Mouse (Mus musculus): ENCODE results near the gene Trio. TPM values are rescaled to one million over a fixed set of nuclear protein-coding genes. Genes with fewer than 3 reads are reported as not detected.

Trio gene
- polyA plus RNA-seq, 1 experiment from 2014 or later = 82.3 TPM

DNA sequence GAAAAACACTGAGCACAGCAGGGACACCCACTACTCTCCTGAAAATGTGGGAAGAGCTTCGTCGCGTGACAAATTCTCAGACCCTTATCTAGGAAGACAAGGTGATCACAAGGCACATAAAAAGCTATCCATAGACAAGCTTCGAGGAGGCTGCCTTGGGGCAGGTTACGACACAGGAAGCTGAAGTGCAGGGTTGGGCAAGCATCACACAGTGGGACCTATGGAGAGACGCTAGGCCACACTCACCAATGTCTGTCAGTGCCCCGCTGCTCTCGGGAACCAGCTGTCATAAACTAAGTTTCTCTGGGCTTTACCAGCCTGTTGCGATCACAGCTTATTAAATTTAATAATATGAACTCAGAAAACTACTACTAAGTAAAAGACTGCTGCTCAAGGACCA lies 149.9 kb downstream of the Trio start:
- H3K4me2 ChIP-seq = no peak overlapping the region
- H3K4me3 ChIP-seq (replicated peaks) = no peak overlapping the region
- ATAC-seq (ENCODE audit: insufficient number of reproducible peaks, insufficient read depth, low FRiP score, low TSS enrichment, low read depth) = no peak
- H3K36me3 ChIP-seq = peaks cover 75% of the 10 kb centered on the region
- H3K4me1 ChIP-seq (replicated peaks) = no peaks in the 10 kb centered on the region
- H3K9ac ChIP-seq (replicated peaks) = no peak overlapping the region
- H3K27ac ChIP-seq = no peak overlapping the region
- WGBS = 89% methylated on average over 9 of the region's 9 CpGs
- H3K27me3 ChIP-seq = no peaks in the 10 kb centered on the region
- no peaks in the 10 kb centered on the region for H3K9me3 ChIP-seq

DNA sequence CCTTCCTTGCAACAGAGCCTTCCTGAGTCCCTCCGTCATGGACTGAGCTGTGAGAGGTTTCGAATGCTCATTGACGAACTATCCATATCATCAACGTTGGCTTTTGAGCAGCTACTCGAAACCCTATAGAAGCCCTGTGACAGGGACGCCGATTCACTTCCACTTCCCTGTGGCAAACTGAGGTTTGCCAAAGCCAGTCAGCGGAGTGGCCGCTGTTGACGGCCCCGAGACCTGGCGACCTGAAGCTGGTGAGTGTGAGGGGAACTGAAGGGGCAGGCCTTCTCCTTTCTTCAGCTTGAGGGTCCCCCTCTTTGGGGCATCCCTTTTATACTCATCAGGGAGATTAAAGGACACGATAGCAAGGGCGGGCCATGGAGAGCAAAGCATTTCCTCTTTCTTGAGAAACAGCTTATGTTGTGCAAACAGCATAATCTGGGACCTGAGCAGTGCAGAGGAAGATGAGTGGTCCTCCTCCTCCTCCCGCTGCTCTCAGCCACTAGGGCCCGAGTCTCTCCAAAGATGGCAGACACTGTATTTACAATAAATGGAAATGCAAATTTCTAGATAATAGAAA lies 151.8 kb downstream of the Trio start:
- H3K9me3 ChIP-seq = no peaks in the 10 kb centered on the region
- no peak overlapping the region for H3K4me3 ChIP-seq (replicated peaks)
- H3K9ac ChIP-seq (replicated peaks) = no peak overlapping the region
- H3K27me3 ChIP-seq = no peaks in the 10 kb centered on the region
- H3K27ac ChIP-seq = no peak overlapping the region
- H3K4me2 ChIP-seq = no peak overlapping the region
- 90% methylated on average over 16 of the region's 16 CpGs for WGBS
- peaks cover 79% of the 10 kb centered on the region for H3K36me3 ChIP-seq
- ATAC-seq (ENCODE audit: insufficient number of reproducible peaks, insufficient read depth, low FRiP score, low TSS enrichment, low read depth) = no peak
- H3K4me1 ChIP-seq (replicated peaks) = no peaks in the 10 kb centered on the region

DNA sequence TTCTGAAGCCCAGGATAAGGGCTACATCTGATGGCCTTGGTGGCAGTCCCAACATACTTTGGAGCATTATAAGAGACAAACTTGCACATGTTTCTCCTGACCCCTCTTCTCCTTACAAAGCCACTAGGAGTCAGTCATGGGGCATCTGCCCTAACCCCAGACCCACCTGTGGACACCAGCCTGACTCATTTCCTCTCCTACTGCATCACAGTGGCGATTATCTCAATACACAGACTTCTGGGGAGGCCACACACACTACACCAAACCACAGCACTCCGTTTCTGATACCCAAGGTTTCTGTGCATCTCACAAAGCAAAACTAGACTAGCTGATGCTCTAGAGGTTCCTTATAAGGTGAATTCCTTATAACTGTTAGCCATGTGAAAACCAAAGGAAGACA lies 153.4 kb downstream of the Trio start:
- 88% methylated on average over 2 of the region's 2 CpGs for WGBS
- no peaks in the 10 kb centered on the region for H3K9me3 ChIP-seq
- no peak overlapping the region for H3K4me2 ChIP-seq
- H3K9ac ChIP-seq (replicated peaks) = no peak overlapping the region
- H3K27me3 ChIP-seq = no peaks in the 10 kb centered on the region
- no peaks in the 10 kb centered on the region for H3K4me1 ChIP-seq (replicated peaks)
- H3K27ac ChIP-seq = no peak overlapping the region
- no peak overlapping the region for H3K4me3 ChIP-seq (replicated peaks)
- peaks cover 71% of the 10 kb centered on the region for H3K36me3 ChIP-seq
- ATAC-seq (ENCODE audit: insufficient number of reproducible peaks, insufficient read depth, low FRiP score, low TSS enrichment, low read depth) = no peak

DNA sequence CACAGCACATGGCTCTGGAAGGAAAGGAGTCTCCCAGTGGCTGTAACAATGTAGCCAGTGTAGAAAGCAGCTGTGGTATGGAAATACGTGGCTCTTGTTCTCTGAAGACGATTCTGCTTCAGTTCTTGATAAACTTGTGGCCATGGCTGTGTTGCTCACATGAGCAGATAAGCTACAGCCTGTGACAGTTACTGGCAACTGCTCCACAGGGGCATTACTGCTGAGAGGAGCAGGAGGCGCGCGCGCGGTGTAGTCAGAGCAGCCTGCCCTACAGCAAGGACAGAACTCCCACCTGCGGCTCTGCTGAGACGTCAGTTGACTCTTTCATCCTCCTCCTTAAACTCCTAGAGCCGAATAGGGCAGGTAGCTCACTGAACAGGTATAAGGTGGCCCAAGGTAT lies 153.9 kb downstream of the Trio start:
- no peaks in the 10 kb centered on the region for H3K4me1 ChIP-seq (replicated peaks)
- H3K4me3 ChIP-seq (replicated peaks) = no peak overlapping the region
- H3K36me3 ChIP-seq = peaks cover 67% of the 10 kb centered on the region
- no peak overlapping the region for H3K9ac ChIP-seq (replicated peaks)
- no peak overlapping the region for H3K4me2 ChIP-seq
- 94% methylated on average over 10 of the region's 10 CpGs for WGBS
- H3K27ac ChIP-seq = no peak overlapping the region
- H3K27me3 ChIP-seq = no peaks in the 10 kb centered on the region
- no peaks in the 10 kb centered on the region for H3K9me3 ChIP-seq
- no peak for ATAC-seq (ENCODE audit: insufficient number of reproducible peaks, insufficient read depth, low FRiP score, low TSS enrichment, low read depth)

DNA sequence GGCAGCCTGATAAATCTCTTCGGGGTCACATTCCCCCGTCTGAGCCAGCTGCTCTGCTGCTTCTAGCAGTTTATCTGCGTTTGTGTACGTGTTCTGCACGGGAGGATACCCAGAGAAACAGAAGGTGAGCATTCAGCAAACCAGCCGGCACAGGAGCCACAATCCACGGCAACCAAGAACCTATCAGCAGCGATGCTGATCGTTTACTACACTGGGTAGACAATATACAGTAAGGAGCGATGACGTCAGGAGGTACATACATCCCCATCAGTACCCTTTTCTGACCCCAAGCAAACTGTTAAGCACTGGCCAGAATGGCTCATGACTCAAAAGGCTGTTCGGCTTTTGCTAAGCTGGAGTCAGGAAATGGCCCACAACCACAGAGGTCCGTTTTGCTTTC lies 154.4 kb downstream of the Trio start:
- WGBS = 88% methylated on average over 13 of the region's 13 CpGs
- Histone ChIP-seq H3K27ac (no peak overlapping the region), H3K36me3 (peaks cover 69% of the 10 kb centered on the region), H3K4me2 (no peak overlapping the region), H3K9me3 (no peaks in the 10 kb centered on the region), H3K4me1 (replicated peaks) (peaks cover 3% of the 10 kb centered on the region; the same call in 1 of the 2 replicates), H3K9ac (replicated peaks) (no peak overlapping the region), H3K27me3 (no peaks in the 10 kb centered on the region), H3K4me3 (replicated peaks) (no peak overlapping the region)
- ATAC-seq (ENCODE audit: insufficient number of reproducible peaks, insufficient read depth, low FRiP score, low TSS enrichment, low read depth) = no peak

DNA sequence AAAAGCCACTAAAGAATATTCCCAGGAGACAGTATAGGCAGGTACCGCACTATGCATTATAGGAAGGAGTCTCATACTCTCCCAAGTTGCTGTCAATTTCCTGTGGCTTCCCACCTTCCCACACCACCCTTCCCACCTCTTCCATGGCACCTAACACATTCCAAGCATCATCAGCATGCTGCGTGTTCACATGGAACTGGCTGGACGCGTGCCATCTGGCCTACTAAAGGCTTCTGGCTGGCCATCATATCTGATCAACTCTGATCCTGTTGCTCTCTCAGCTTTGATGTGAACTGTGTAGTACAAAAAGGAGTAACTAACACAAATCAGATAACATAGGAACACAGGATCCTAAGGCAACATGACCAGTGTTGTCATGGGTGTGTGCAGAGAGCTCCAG lies 156.6 kb downstream of the Trio start:
- 95% methylated on average over 4 of the region's 4 CpGs for WGBS
- H3K9ac ChIP-seq (replicated peaks) = no peak overlapping the region
- no peaks in the 10 kb centered on the region for H3K9me3 ChIP-seq
- H3K27ac ChIP-seq = no peak overlapping the region
- H3K4me2 ChIP-seq = no peak overlapping the region
- H3K27me3 ChIP-seq = no peaks in the 10 kb centered on the region
- no peak for ATAC-seq (ENCODE audit: insufficient number of reproducible peaks, insufficient read depth, low FRiP score, low TSS enrichment, low read depth)
- peaks cover 6% of the 10 kb centered on the region; the same call in 1 of the 2 replicates for H3K4me1 ChIP-seq (replicated peaks)
- peaks cover 77% of the 10 kb centered on the region for H3K36me3 ChIP-seq
- no peak overlapping the region for H3K4me3 ChIP-seq (replicated peaks)

DNA sequence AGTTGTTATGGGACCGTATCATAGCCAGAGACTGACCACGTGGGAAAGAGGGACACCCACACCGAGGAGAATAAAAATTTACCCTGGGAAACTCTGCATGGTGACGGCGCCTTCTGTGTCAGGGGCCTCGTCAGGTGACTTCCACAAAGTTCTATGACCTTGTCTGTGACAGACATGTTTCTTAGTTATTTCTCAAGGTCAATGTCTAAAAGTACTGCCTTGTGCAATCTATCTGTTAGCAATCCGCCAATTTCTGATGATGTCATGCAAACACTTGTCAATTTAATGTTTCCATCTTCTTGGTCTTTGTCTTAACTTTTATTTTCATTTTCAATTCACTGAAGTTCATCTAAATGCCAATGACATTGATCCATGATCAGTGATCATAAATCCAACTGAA lies 157.8 kb downstream of the Trio start:
- 92% methylated on average over 7 of the region's 7 CpGs for WGBS
- peaks cover 76% of the 10 kb centered on the region for H3K36me3 ChIP-seq
- no peak overlapping the region for H3K9ac ChIP-seq (replicated peaks)
- no peak overlapping the region for H3K4me2 ChIP-seq
- no peak overlapping the region for H3K4me3 ChIP-seq (replicated peaks)
- H3K27me3 ChIP-seq = no peaks in the 10 kb centered on the region
- H3K4me1 ChIP-seq (replicated peaks) = peaks cover 6% of the 10 kb centered on the region; the same call in 1 of the 2 replicates
- no peak overlapping the region for H3K27ac ChIP-seq
- no peaks in the 10 kb centered on the region for H3K9me3 ChIP-seq
- ATAC-seq (ENCODE audit: insufficient number of reproducible peaks, insufficient read depth, low FRiP score, low TSS enrichment, low read depth) = no peak

DNA sequence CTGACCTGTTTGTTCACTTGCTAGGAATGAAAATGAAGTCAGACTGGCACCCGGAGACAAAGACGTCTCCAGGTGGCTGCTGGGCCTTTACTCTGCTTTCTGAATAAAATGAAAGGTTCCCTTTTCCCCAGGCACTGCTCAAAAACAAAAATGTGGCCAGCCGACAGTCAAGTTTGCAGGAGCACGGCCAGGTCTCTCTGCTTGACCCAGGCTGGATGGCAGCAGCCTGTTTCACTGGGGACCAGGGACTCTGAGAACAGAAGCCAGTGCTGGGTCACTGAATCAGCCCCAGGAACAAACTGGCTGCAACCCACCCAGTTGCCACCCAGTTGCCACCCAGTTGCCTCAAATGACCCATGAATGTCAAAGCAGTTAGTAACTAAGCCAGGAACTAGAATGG lies 159.2 kb downstream of the Trio start:
- no peak for ATAC-seq (ENCODE audit: insufficient number of reproducible peaks, insufficient read depth, low FRiP score, low TSS enrichment, low read depth)
- Histone ChIP-seq H3K36me3 (peaks cover 65% of the 10 kb centered on the region), H3K4me1 (replicated peaks) (peaks cover 6% of the 10 kb centered on the region; the same call in 1 of the 2 replicates), H3K4me3 (replicated peaks) (no peak overlapping the region), H3K4me2 (no peak overlapping the region), H3K27ac (no peak overlapping the region), H3K27me3 (no peaks in the 10 kb centered on the region), H3K9me3 (no peaks in the 10 kb centered on the region), H3K9ac (replicated peaks) (no peak overlapping the region)
- 84% methylated on average over 4 of the region's 4 CpGs for WGBS

DNA sequence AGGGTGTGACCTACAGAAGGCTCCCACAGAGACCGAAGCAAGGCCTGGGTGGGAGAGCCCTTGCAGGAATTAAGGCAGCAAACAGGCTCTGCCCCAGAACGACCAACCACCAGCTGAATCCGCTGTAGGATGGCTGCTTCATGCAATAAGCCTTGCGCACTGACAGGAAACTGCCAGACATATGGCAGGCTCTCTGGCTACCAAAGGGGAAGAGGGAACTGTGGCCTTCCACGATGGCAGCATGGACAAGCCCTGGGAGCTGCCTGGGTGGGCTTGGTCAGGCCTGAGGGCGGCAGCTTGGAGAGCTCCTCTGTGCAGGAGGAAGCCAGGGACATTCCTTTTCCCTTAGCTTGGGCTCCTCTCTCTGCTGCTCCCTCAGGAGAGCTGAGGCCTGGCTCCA lies 159.6 kb downstream of the Trio start:
- H3K36me3 ChIP-seq = peaks cover 63% of the 10 kb centered on the region
- H3K4me1 ChIP-seq (replicated peaks) = peaks cover 6% of the 10 kb centered on the region; the same call in 1 of the 2 replicates
- H3K4me3 ChIP-seq (replicated peaks) = no peak overlapping the region
- ATAC-seq (ENCODE audit: insufficient number of reproducible peaks, insufficient read depth, low FRiP score, low TSS enrichment, low read depth) = no peak
- H3K9me3 ChIP-seq = no peaks in the 10 kb centered on the region
- no peaks in the 10 kb centered on the region for H3K27me3 ChIP-seq
- H3K27ac ChIP-seq = no peak overlapping the region
- H3K9ac ChIP-seq (replicated peaks) = no peak overlapping the region
- WGBS = 79% methylated on average over 6 of the region's 6 CpGs
- H3K4me2 ChIP-seq = no peak overlapping the region

DNA sequence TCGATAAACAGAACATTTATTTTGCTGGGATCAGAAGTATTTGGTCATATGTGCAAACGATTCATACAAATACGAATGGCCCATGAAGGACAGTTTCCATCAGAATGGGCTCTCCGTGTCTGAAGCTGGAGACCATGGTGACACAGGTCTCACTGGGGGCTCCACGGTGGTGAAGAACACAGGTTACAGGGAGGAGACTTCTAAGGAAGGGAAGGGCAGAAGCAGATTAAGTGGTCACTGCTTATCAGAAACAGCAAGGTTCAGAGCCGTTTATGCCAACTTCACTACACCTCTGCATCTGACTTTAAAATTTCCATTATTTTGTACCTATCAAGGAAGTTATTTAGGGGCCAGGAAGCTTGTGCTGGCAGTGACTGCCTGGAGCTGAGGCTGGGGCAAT lies 161.3 kb downstream of the Trio start:
- H3K4me1 ChIP-seq (replicated peaks) = peaks cover 6% of the 10 kb centered on the region; the same call in 1 of the 2 replicates
- peaks cover 60% of the 10 kb centered on the region for H3K36me3 ChIP-seq
- no peak overlapping the region for H3K9ac ChIP-seq (replicated peaks)
- H3K27ac ChIP-seq = no peak overlapping the region
- H3K4me2 ChIP-seq = no peak overlapping the region
- no peak overlapping the region for H3K4me3 ChIP-seq (replicated peaks)
- no peak for ATAC-seq (ENCODE audit: insufficient number of reproducible peaks, insufficient read depth, low FRiP score, low TSS enrichment, low read depth)
- 92% methylated on average over 6 of the region's 6 CpGs for WGBS
- no peaks in the 10 kb centered on the region for H3K9me3 ChIP-seq
- no peaks in the 10 kb centered on the region for H3K27me3 ChIP-seq

DNA sequence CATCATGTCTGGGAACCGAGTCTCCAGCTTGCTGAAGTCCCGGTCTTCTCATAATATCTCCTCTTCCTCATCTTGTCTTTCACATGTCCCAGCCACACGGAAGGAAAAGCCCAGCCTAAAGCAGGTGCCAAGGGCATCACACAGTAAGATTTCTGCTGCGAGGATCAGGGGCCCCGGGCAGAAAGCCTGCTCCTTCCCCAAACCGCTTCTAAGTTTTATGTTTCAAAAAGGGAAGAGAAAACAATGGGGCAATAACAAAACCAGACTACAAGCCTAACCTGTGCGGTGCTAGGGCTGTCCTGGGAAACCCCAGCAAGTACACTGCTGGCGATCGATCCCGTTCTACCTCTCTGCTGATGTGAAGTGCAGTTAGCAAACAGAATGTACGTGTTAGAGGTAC lies 162.7 kb downstream of the Trio start:
- WGBS = 87% methylated on average over 11 of the region's 11 CpGs
- peaks cover 51% of the 10 kb centered on the region for H3K36me3 ChIP-seq

DNA sequence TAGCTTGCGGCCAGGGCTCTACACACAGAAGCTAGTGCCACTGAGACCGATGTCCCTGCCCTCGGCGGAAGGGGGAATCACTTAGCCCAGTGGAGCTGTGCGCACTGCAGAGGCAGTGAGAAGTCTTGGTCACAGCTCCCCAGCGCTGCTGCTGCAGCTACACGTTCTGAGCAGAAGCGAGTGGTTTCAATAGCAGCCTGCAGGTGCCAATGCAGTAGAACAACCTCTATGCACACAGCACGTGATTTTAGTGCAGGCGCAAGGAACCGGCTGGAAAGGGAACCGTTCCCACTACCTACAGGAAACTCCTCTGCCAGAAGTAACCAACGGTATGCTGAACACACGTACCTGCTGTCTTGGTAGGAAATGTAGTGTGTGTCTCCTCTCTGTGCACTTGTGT lies 165.2 kb downstream of the Trio start:
- ATAC-seq (ENCODE audit: insufficient number of reproducible peaks, insufficient read depth, low FRiP score, low TSS enrichment, low read depth) = no peak
- Histone ChIP-seq H3K27ac (no peak overlapping the region), H3K4me3 (replicated peaks) (no peak overlapping the region), H3K36me3 (peaks cover 60% of the 10 kb centered on the region), H3K4me2 (no peak overlapping the region), H3K4me1 (replicated peaks) (no peaks in the 10 kb centered on the region), H3K27me3 (no peaks in the 10 kb centered on the region), H3K9ac (replicated peaks) (no peak overlapping the region), H3K9me3 (no peaks in the 10 kb centered on the region)
- WGBS = 88% methylated on average over 14 of the region's 14 CpGs

More for the DNA sequence above, 162.7 kb downstream of the Trio start:
- Histone ChIP-seq H3K9ac (replicated peaks) (no peak overlapping the region), H3K4me1 (replicated peaks) (peaks cover 6% of the 10 kb centered on the region; the same call in 1 of the 2 replicates), H3K4me2 (no peak overlapping the region), H3K27me3 (no peaks in the 10 kb centered on the region), H3K4me3 (replicated peaks) (no peak overlapping the region), H3K9me3 (no peaks in the 10 kb centered on the region), H3K27ac (no peak overlapping the region)
- no peak for ATAC-seq (ENCODE audit: insufficient number of reproducible peaks, insufficient read depth, low FRiP score, low TSS enrichment, low read depth)
